Mouse (Mus musculus): Measurements from ENCODE around the gene Afg3l1. TPM values are rescaled to one million over a fixed set of nuclear protein-coding genes. Genes with fewer than 3 reads are reported as not detected.
"Not testable (repeated sequence)": the region's sequence is repeated elsewhere in the genome, so short reads cannot be mapped to it uniquely, and the experiment has no call there.

The Afg3l1 gene
- polyA plus RNA-seq, 1 experiment: 42.0 TPM

GRCm38 (mm10) chr8:123453291-123453690 lies 24.4 kb upstream of the Afg3l1 start:
- H3K9me3 ChIP-seq (replicated peaks; ENCODE audit: control insufficient read depth, insufficient read depth, low read length, poor library complexity, severe bottlenecking): no peaks in the 10 kb centered on the region
- peak overlapping the region; percentile 96 for H3K27ac ChIP-seq (ENCODE audit: insufficient read depth, low read length)
- no peak overlapping the region for H3K9ac ChIP-seq (ENCODE audit: low read depth, poor library complexity, severe bottlenecking)
- no peak overlapping the region for H3K4me3 ChIP-seq (ENCODE audit: low read depth, low read length)
- TF ChIP-seq EP300 (IDR thresholded peaks at IDR 0.05; ENCODE audit: insufficient read depth, low read depth, low read length) (no peak), POLR2A (IDR thresholded peaks at IDR 0.05; ENCODE audit: insufficient read depth, low read length) (no peak), CTCF (IDR thresholded peaks at IDR 0.05; ENCODE audit: low read depth, low read length) (no peak)
- peaks cover 18% of the 10 kb centered on the region for H3K36me3 ChIP-seq (ENCODE audit: control insufficient read depth, insufficient read depth, low read length, poor library complexity, severe bottlenecking)
- H3K27me3 ChIP-seq (ENCODE audit: control insufficient read depth, insufficient read depth, low read length, poor library complexity, severe bottlenecking): no peaks in the 10 kb centered on the region
- H3K4me1 ChIP-seq (ENCODE audit: control insufficient read depth, insufficient read depth, low read length): peaks cover 2% of the 10 kb centered on the region

GRCm38 (mm10) chr8:123453951-123454350 lies 23.8 kb upstream of the Afg3l1 start:
- Histone ChIP-seq H3K9me3 (replicated peaks; ENCODE audit: control insufficient read depth, insufficient read depth, low read length, poor library complexity, severe bottlenecking) (no peaks in the 10 kb centered on the region), H3K4me1 (ENCODE audit: control insufficient read depth, insufficient read depth, low read length) (peaks cover 2% of the 10 kb centered on the region), H3K27ac (ENCODE audit: insufficient read depth, low read length) (peak overlapping the region; percentile 96), H3K36me3 (ENCODE audit: control insufficient read depth, insufficient read depth, low read length, poor library complexity, severe bottlenecking) (peaks cover 23% of the 10 kb centered on the region), H3K4me3 (ENCODE audit: low read depth, low read length) (peak overlapping the region; percentile 76), H3K9ac (ENCODE audit: low read depth, poor library complexity, severe bottlenecking) (peak overlapping the region; percentile 38), H3K27me3 (ENCODE audit: control insufficient read depth, insufficient read depth, low read length, poor library complexity, severe bottlenecking) (no peaks in the 10 kb centered on the region)
- TF ChIP-seq CTCF (IDR thresholded peaks at IDR 0.05; ENCODE audit: low read depth, low read length) (no peak), POLR2A (IDR thresholded peaks at IDR 0.05; ENCODE audit: insufficient read depth, low read length) (peak; percentile 21), EP300 (IDR thresholded peaks at IDR 0.05; ENCODE audit: insufficient read depth, low read depth, low read length) (peak; percentile 96)

- peak overlapping the region; percentile 76 for H3K4me3 ChIP-seq (ENCODE audit: low read depth, low read length)
- H3K36me3 ChIP-seq (ENCODE audit: control insufficient read depth, insufficient read depth, low read length, poor library complexity, severe bottlenecking): peaks cover 29% of the 10 kb centered on the region
- H3K9me3 ChIP-seq (replicated peaks; ENCODE audit: control insufficient read depth, insufficient read depth, low read length, poor library complexity, severe bottlenecking): no peaks in the 10 kb centered on the region
- H3K27me3 ChIP-seq (ENCODE audit: control insufficient read depth, insufficient read depth, low read length, poor library complexity, severe bottlenecking): no peaks in the 10 kb centered on the region
- H3K9ac ChIP-seq (ENCODE audit: low read depth, poor library complexity, severe bottlenecking): peak overlapping the region; percentile 38
- H3K4me1 ChIP-seq (ENCODE audit: control insufficient read depth, insufficient read depth, low read length): peaks cover 2% of the 10 kb centered on the region
- TF ChIP-seq EP300 (IDR thresholded peaks at IDR 0.05; ENCODE audit: insufficient read depth, low read depth, low read length): no peak
- no peak for TF ChIP-seq CTCF (IDR thresholded peaks at IDR 0.05; ENCODE audit: low read depth, low read length)
- TF ChIP-seq POLR2A (IDR thresholded peaks at IDR 0.05; ENCODE audit: insufficient read depth, low read length): no peak
- peak overlapping the region; percentile 45 for H3K27ac ChIP-seq (ENCODE audit: insufficient read depth, low read length)
These were observed 23.1 kb upstream of the Afg3l1 start for GRCm38 (mm10) chr8:123454559-123454958.

GRCm38 (mm10) chr8:123463651-123464050 lies 14.1 kb upstream of the Afg3l1 start:
- Histone ChIP-seq H3K4me3 (ENCODE audit: low read depth, low read length) (no peak overlapping the region), H3K27ac (ENCODE audit: insufficient read depth, low read length) (no peak overlapping the region), H3K27me3 (ENCODE audit: control insufficient read depth, insufficient read depth, low read length, poor library complexity, severe bottlenecking) (no peaks in the 10 kb centered on the region), H3K9ac (ENCODE audit: low read depth, poor library complexity, severe bottlenecking) (no peak overlapping the region), H3K36me3 (ENCODE audit: control insufficient read depth, insufficient read depth, low read length, poor library complexity, severe bottlenecking) (peaks cover 37% of the 10 kb centered on the region), H3K4me1 (ENCODE audit: control insufficient read depth, insufficient read depth, low read length) (no peaks in the 10 kb centered on the region), H3K9me3 (replicated peaks; ENCODE audit: control insufficient read depth, insufficient read depth, low read length, poor library complexity, severe bottlenecking) (no peaks in the 10 kb centered on the region)
- no peak for TF ChIP-seq EP300 (IDR thresholded peaks at IDR 0.05; ENCODE audit: insufficient read depth, low read depth, low read length)
- no peak for TF ChIP-seq POLR2A (IDR thresholded peaks at IDR 0.05; ENCODE audit: insufficient read depth, low read length)
- TF ChIP-seq CTCF (IDR thresholded peaks at IDR 0.05; ENCODE audit: low read depth, low read length): no peak

- H3K36me3 ChIP-seq (ENCODE audit: control insufficient read depth, insufficient read depth, low read length, poor library complexity, severe bottlenecking): peaks cover 5% of the 10 kb centered on the region
- H3K4me1 ChIP-seq (ENCODE audit: control insufficient read depth, insufficient read depth, low read length): no peaks in the 10 kb centered on the region
- H3K9ac ChIP-seq (ENCODE audit: low read depth, poor library complexity, severe bottlenecking): no peak overlapping the region
- no peaks in the 10 kb centered on the region for H3K9me3 ChIP-seq (replicated peaks; ENCODE audit: control insufficient read depth, insufficient read depth, low read length, poor library complexity, severe bottlenecking)
- H3K27ac ChIP-seq (ENCODE audit: insufficient read depth, low read length): no peak overlapping the region
- no peak overlapping the region for H3K4me3 ChIP-seq (ENCODE audit: low read depth, low read length)
- H3K27me3 ChIP-seq (ENCODE audit: control insufficient read depth, insufficient read depth, low read length, poor library complexity, severe bottlenecking): no peaks in the 10 kb centered on the region; the same call in 1 of the 2 replicates
- no peak for TF ChIP-seq CTCF (IDR thresholded peaks at IDR 0.05; ENCODE audit: low read depth, low read length)
These were observed 10.2 kb upstream of the Afg3l1 start for GRCm38 (mm10) chr8:123467476-123467875.

GRCm38 (mm10) chr8:123472991-123473390 lies 4.7 kb upstream of the Afg3l1 start:
- not testable (repeated sequence) for H3K27me3 ChIP-seq (ENCODE audit: control insufficient read depth, insufficient read depth, low read length, poor library complexity, severe bottlenecking); H3K4me3 ChIP-seq (ENCODE audit: low read depth, low read length); H3K9ac ChIP-seq (ENCODE audit: low read depth, poor library complexity, severe bottlenecking); H3K4me1 ChIP-seq (ENCODE audit: control insufficient read depth, insufficient read depth, low read length); H3K9me3 ChIP-seq (replicated peaks; ENCODE audit: control insufficient read depth, insufficient read depth, low read length, poor library complexity, severe bottlenecking); H3K36me3 ChIP-seq (ENCODE audit: control insufficient read depth, insufficient read depth, low read length, poor library complexity, severe bottlenecking); H3K27ac ChIP-seq (ENCODE audit: insufficient read depth, low read length)

GRCm38 (mm10) chr8:123474549-123474948 lies 3.2 kb upstream of the Afg3l1 start:
- H3K27ac ChIP-seq (ENCODE audit: insufficient read depth, low read length); H3K4me1 ChIP-seq (ENCODE audit: control insufficient read depth, insufficient read depth, low read length); H3K4me3 ChIP-seq (ENCODE audit: low read depth, low read length); H3K27me3 ChIP-seq (ENCODE audit: control insufficient read depth, insufficient read depth, low read length, poor library complexity, severe bottlenecking); H3K9me3 ChIP-seq (replicated peaks; ENCODE audit: control insufficient read depth, insufficient read depth, low read length, poor library complexity, severe bottlenecking); H3K9ac ChIP-seq (ENCODE audit: low read depth, poor library complexity, severe bottlenecking); H3K36me3 ChIP-seq (ENCODE audit: control insufficient read depth, insufficient read depth, low read length, poor library complexity, severe bottlenecking): not testable (repeated sequence)

Data from ES-Bruce4 (cell line).